Mouse (Mus musculus) intestine, embryonic 16.5 days (tissue): ENCODE measurements around the gene Rad23b. TPM values are rescaled to one million over a fixed set of nuclear protein-coding genes. Genes with fewer than 3 reads are reported as not detected.
"Not testable (repeated sequence)": the region's sequence is repeated elsewhere in the genome, so short reads cannot be mapped to it uniquely, and the experiment has no call there.

ENCODE experiments used
- ATAC-seq: fragments of 200-750 bp; cut with Nextera tagmentation; 2 replicates; pipeline ENCODE4 v1.8.0; 2017; ENCODE audit warnings: moderate TSS enrichment, moderate library complexity
- H3K27ac ChIP-seq: fragments of 300-500 bp; sonication (generic); 2 replicates; pipeline ENCODE4 v1.5.1; 2014; ENCODE audit warnings: mild to moderate bottlenecking, low read length
- H3K27me3 ChIP-seq: fragments of 300-500 bp; sonication (generic); replicated peaks from 2 replicates; pipeline ENCODE4 v1.6.1; 2014; ENCODE audit warnings: low read length, control low read depth, mixed read lengths; ENCODE audit not compliant: control insufficient read depth, insufficient read depth
- H3K36me3 ChIP-seq: fragments of 300-500 bp; sonication (generic); 2 replicates; pipeline ENCODE4 v1.6.1; 2014; ENCODE audit warnings: low read length, control low read depth; ENCODE audit not compliant: control insufficient read depth, insufficient read depth
- H3K4me1 ChIP-seq: fragments of 300-500 bp; sonication (generic); 2 replicates; pipeline ENCODE4 v1.6.1; 2014; ENCODE audit warnings: low read length, control low read depth, mixed read lengths; ENCODE audit not compliant: control insufficient read depth, insufficient read depth
- H3K4me2 ChIP-seq: fragments of 300-500 bp; sonication (generic); 2 replicates; pipeline ENCODE4 v1.6.1; 2014; ENCODE audit warnings: low read depth, low read length, control low read depth
- H3K4me3 ChIP-seq: fragments of 300-500 bp; sonication (generic); 2 replicates; pipeline ENCODE4 v1.5.1; 2014; ENCODE audit warnings: mild to moderate bottlenecking, low read length
- H3K9ac ChIP-seq: fragments of 300-500 bp; sonication (generic); 2 replicates; pipeline ENCODE4 v1.6.1; 2014; ENCODE audit warnings: low read depth, low read length
- H3K9me3 ChIP-seq: fragments of 300-500 bp; sonication (generic); 2 replicates; pipeline ENCODE4 v1.6.1; 2016; ENCODE audit warnings: low read length, control low read depth; ENCODE audit not compliant: control insufficient read depth
- WGBS: fragments of 180-500 bp; shearing (Covaris S2); extraction: QIAGEN DNeasy Blood & Tissue Kit; methylation state at CpG from one replicate; pipeline ENCODE4 v1.1.7; 2014; 5-methylcytosine and 5-hydroxymethylcytosine counted together
- polyA plus RNA-seq: library from polyadenylated mRNA; unstranded; fragments of >200 nt; fragmentation: Nextera tagmentation; extraction: Ambion mirVana; gene quantifications from 2 replicates; pipeline ENCODE4 v1.2.1, GENCODE M21; 2015

Rad23b gene
- polyA plus RNA-seq, result 60.0 and 63.6 TPM in 2 replicates

DNA sequence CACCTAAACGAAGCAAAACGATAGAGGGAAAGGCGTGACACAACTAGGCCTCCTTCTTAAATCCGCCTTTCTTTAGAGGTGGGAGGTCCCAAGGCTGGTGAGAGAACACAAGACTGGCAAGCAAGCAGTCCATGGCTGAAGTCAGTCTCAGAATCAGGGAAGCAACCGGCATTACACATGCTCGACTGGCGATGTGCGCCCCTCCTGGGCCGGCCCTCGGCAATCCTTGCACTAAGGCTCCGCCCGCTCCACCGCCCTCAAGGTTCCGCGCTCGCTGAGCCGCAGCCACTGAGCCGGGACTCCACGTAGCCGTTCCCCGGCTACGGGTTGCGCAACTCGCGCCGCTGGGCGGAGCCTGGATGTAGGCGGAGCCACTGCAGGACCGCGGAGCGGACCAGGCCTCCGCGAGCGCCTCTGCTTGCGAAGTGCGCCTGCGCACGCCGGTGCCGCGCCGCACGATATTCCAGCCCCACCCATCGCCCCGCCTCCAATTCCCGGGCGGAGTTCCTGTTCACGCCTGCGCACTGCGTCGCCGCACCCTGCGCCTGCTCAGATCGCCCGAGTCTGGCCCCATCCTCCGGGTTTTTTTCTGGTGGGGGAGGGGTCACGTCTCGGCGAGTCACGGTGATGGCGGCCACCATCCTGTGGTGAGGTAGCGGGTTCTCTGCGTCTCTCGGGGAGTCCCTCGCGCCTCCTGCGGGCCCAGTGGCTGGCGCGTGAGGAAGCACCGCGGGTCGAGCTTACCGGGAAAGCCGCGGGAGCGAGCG is at the start of gene Rad23b:
Rad23b (plus strand) TSS at position 592 of the 767 bp plus-strand sequence.
- H3K27me3 ChIP-seq, result no peaks in the 10 kb centered on the region
- peak within 1 kb of the TSS; percentile 75 for H3K4me2 ChIP-seq
- ATAC-seq, result peak; percentile 95
- H3K36me3 ChIP-seq, result no peaks in the 10 kb centered on the region
- H3K9ac ChIP-seq, result peak within 1 kb of the TSS; percentile 98
- H3K4me1 ChIP-seq, result peaks cover 20% of the 10 kb centered on the region
- H3K4me3 ChIP-seq, result peak within 1 kb of the TSS; percentile 99
- H3K27ac ChIP-seq, result peak within 1 kb of the TSS; percentile 92
- WGBS, result under 1% methylated on average over 73 of the region's 77 CpGs
- H3K9me3 ChIP-seq, result no peaks in the 10 kb centered on the region

- H3K9ac ChIP-seq, result no peak overlapping the region
- H3K4me3 ChIP-seq, result no peak overlapping the region
- no peaks in the 10 kb centered on the region for H3K36me3 ChIP-seq
- H3K4me2 ChIP-seq, result no peak overlapping the region
- ATAC-seq, result no peak
- WGBS, result 80% methylated on average over 5 of the region's 5 CpGs
- no peaks in the 10 kb centered on the region for H3K9me3 ChIP-seq
- no peak overlapping the region for H3K27ac ChIP-seq
- H3K4me1 ChIP-seq, result no peaks in the 10 kb centered on the region
- no peaks in the 10 kb centered on the region for H3K27me3 ChIP-seq
These were observed 45.7 kb upstream of the Rad23b start for GRCm38 (mm10) chr4:55304121-55304520.

GRCm38 (mm10) chr4:55306636-55307035 is 43.2 kb upstream of the Rad23b start:
- no peak overlapping the region for H3K4me2 ChIP-seq
- H3K27ac ChIP-seq, result no peak overlapping the region
- no peaks in the 10 kb centered on the region for H3K27me3 ChIP-seq
- no peak for ATAC-seq
- no peaks in the 10 kb centered on the region for H3K36me3 ChIP-seq
- WGBS, result 79% methylated on average over 4 of the region's 4 CpGs
- H3K4me1 ChIP-seq, result no peaks in the 10 kb centered on the region
- H3K4me3 ChIP-seq, result no peak overlapping the region
- no peaks in the 10 kb centered on the region for H3K9me3 ChIP-seq
- H3K9ac ChIP-seq, result no peak overlapping the region

DNA sequence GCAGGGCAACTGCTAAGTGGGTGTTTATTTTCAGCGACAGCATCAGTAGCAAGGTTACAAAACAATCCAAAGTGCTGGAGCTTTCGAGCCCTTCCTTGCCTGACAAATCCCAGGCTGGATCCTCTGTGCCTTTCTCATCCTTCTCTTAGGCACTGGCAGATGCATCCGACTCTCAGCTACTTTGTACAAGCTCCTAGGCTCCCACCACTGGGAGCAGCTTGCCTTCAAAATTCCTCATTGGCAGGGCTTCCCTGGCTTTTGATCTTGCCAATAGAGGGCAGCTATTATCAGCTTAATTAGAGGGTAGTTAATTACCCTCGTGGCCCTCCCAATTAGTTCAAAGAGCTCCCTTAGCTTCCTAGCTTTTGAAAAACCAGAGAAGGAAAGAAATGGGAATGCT is 33.1 kb upstream of the Rad23b start:
- no peaks in the 10 kb centered on the region for H3K36me3 ChIP-seq
- no peak overlapping the region for H3K4me3 ChIP-seq
- H3K27me3 ChIP-seq, result no peaks in the 10 kb centered on the region
- no peak overlapping the region for H3K27ac ChIP-seq
- no peak overlapping the region for H3K9ac ChIP-seq
- 39% methylated on average over 4 of the region's 4 CpGs for WGBS
- no peak overlapping the region for H3K4me2 ChIP-seq
- no peaks in the 10 kb centered on the region for H3K9me3 ChIP-seq
- no peak for ATAC-seq
- H3K4me1 ChIP-seq, result no peaks in the 10 kb centered on the region

DNA sequence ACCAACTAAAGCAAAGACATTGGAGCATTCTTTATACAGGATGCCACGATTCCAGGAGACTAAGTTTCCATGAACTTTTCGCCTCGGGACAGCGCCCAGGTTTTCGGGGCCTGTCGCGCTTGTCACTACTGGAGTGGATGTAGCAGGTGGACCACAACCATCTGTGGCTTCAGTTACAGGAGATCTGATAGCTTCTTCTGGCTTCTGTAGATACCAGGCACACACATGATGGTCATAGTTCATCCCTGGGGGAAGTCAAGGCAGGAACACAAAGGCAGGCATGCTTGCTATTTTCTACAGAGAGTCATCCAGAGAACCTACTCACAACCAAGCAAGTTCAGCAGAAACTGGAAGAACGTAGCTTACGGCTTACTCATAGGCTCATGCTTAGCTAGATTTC is 31.5 kb upstream of the Rad23b start:
- not testable (repeated sequence) for H3K27me3 ChIP-seq, H3K4me2 ChIP-seq, ATAC-seq, H3K27ac ChIP-seq, H3K4me3 ChIP-seq, H3K9ac ChIP-seq, H3K36me3 ChIP-seq, H3K9me3 ChIP-seq, H3K4me1 ChIP-seq
- WGBS, result 93% methylated on average over 9 of the region's 9 CpGs

GRCm38 (mm10) chr4:55325786-55326518 is 23.9 kb upstream of the Rad23b start:
- no peak overlapping the region for H3K9ac ChIP-seq
- ATAC-seq, result no peak
- no peaks in the 10 kb centered on the region for H3K36me3 ChIP-seq
- H3K27ac ChIP-seq, result no peak overlapping the region
- H3K27me3 ChIP-seq, result no peaks in the 10 kb centered on the region
- no peak overlapping the region for H3K4me3 ChIP-seq
- H3K4me1 ChIP-seq, result no peaks in the 10 kb centered on the region
- no peaks in the 10 kb centered on the region for H3K9me3 ChIP-seq
- H3K4me2 ChIP-seq, result no peak overlapping the region
- WGBS, result 64% methylated on average over 4 of the region's 4 CpGs

GRCm38 (mm10) chr4:55327508-55327907 is 22.3 kb upstream of the Rad23b start:
- no peak overlapping the region for H3K4me3 ChIP-seq
- no peak overlapping the region for H3K9ac ChIP-seq
- 63% methylated on average over 4 of the region's 4 CpGs for WGBS
- no peak overlapping the region for H3K27ac ChIP-seq
- no peaks in the 10 kb centered on the region for H3K4me1 ChIP-seq
- no peak for ATAC-seq
- no peaks in the 10 kb centered on the region for H3K27me3 ChIP-seq
- no peaks in the 10 kb centered on the region for H3K9me3 ChIP-seq
- H3K4me2 ChIP-seq, result no peak overlapping the region
- no peaks in the 10 kb centered on the region for H3K36me3 ChIP-seq

DNA sequence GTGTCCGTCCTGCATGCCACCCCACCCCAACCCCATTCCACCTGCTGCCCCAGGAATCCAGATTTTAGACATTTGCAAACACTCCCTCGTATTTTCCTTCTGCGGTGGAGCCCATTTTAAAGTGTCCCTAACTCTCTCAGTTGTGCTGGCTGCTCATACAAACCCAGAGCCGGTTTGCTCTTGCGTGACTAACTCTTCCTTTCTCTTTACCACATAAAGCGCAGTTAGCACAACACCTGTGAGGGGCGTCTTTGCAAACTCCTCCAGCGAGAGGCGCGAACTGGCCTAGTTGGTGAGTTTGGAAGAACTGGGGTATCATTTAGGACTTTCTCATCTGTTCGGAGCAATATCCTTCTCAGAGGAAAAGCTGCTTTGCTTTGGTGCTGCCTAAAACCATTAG is 21.4 kb upstream of the Rad23b start:
- Histone ChIP-seq H3K4me3 (no peak overlapping the region), H3K27me3 (no peaks in the 10 kb centered on the region), H3K4me1 (no peaks in the 10 kb centered on the region), H3K36me3 (no peaks in the 10 kb centered on the region), H3K9me3 (no peaks in the 10 kb centered on the region), H3K27ac (no peak overlapping the region), H3K9ac (no peak overlapping the region), H3K4me2 (no peak overlapping the region)
- WGBS, result 93% methylated on average over 11 of the region's 11 CpGs
- ATAC-seq, result no peak

GRCm38 (mm10) chr4:55328928-55329327 is 20.9 kb upstream of the Rad23b start:
- not testable (repeated sequence) for ATAC-seq
- WGBS, result 95% methylated on average over 6 of the region's 7 CpGs

More at GRCm38 (mm10) chr4:55328928-55329327, 20.9 kb upstream of the Rad23b start:
- not testable (repeated sequence) for H3K4me3 ChIP-seq, H3K36me3 ChIP-seq, H3K27me3 ChIP-seq, H3K4me1 ChIP-seq, H3K4me2 ChIP-seq, H3K27ac ChIP-seq, H3K9ac ChIP-seq, H3K9me3 ChIP-seq
